Mouse (Mus musculus): Measurements from ENCODE around the gene Kazn. TPM values are rescaled to one million over a fixed set of nuclear protein-coding genes. Genes with fewer than 3 reads are reported as not detected.
A peak's percentile ranks its signal among the peaks of the same experiment; 100 is the strongest.

Gene Kazn
- polyA plus RNA-seq, 1 experiment from 2014 or later, result 14.0 TPM

DNA sequence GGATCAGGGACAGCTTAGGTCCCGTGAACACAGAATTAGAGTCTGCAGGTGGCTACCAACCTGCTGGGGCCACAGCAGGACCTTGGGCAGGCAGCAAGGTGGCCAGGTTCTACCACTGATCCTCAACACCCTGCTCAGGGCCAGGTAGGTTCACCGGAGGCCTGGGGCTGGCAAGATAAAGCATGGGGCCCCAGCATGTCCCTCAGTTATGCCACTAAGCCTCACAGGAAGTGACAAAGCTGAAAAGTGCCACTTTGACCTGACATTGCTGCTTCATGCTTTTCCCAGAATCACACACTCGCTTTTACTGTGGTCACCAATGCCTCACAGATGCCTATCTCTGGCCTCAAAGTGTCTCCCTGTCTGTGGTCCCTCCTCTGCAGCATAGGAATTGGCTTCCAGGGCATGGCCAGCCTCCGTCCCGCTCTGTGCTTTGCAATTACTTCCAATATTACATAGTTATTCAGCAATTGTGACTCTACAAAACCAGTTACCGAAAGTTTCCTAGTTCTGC is 111.9 kb downstream of the Kazn start:
- Histone ChIP-seq H3K9me3 (no peaks in the 10 kb centered on the region), H3K27ac (no peak overlapping the region), H3K27me3 (replicated peaks) (no peaks in the 10 kb centered on the region), H3K4me2 (replicated peaks) (no peak overlapping the region), H3K4me3 (replicated peaks) (no peak overlapping the region), H3K36me3 (no peaks in the 10 kb centered on the region), H3K9ac (no peak overlapping the region), H3K4me1 (replicated peaks) (no peaks in the 10 kb centered on the region)
- no peak for ATAC-seq
- 83% methylated on average over 6 of the region's 6 CpGs for WGBS

DNA sequence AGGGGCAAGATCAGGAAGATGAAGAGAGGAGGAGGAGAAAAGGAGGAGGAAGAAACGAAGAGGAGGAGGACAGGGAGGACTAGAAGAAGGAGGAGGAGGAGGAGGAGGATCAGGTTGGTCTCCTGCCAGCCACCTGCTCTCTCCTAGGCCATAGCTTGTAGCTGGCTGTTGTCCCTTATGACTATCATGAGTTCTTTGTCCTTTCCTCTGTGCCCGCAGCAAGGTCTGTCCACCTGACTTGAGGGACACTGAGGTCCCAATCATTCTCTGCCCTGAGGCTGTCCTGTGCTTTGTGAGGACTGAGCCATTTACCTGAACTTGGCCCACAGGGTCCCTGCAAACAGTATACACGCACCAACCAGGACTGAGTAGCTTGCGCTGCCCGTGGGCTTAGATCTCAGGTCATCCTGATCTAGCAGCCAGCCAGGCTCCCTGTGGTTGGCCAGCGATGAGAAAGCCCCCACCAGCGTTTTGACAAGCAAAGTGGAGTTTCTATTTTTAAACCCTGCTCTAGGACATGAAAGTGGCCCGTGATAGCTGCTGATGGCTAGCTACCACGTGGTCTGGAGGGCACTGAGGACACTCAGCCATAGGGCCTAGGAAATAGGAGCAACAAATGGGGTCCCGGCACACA is 112.4 kb downstream of the Kazn start:
- WGBS, result 70% methylated on average over 10 of the region's 10 CpGs
- Histone ChIP-seq H3K4me1 (replicated peaks) (no peaks in the 10 kb centered on the region), H3K27ac (no peak overlapping the region), H3K4me2 (replicated peaks) (no peak overlapping the region), H3K9me3 (no peaks in the 10 kb centered on the region), H3K36me3 (no peaks in the 10 kb centered on the region), H3K27me3 (replicated peaks) (no peaks in the 10 kb centered on the region), H3K9ac (no peak overlapping the region), H3K4me3 (replicated peaks) (no peak overlapping the region)
- ATAC-seq, result no peak

DNA sequence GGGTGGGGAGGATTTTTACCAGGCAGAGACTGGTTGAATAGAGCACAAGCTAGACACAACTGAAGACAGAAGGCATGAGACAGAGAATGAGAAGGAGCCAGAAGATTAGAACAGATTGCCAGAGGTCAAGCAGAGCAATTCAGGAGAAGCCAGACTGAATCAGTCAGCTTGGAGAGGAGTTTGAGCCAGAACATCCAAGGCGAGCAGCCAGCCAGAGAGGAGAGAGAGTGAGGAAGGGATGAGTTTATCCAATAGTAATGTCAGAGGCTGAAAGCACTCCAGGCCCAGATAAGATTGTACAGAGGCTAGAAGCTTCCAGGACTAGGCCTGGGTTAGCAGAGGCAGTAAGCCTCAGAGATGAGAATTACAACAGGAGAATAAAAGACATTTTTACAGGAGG is 118.0 kb downstream of the Kazn start:
- H3K27me3 ChIP-seq (replicated peaks), result no peaks in the 10 kb centered on the region
- H3K4me1 ChIP-seq (replicated peaks), result no peaks in the 10 kb centered on the region
- H3K9ac ChIP-seq, result no peak overlapping the region
- ATAC-seq, result no peak
- H3K27ac ChIP-seq, result no peak overlapping the region
- H3K9me3 ChIP-seq, result no peaks in the 10 kb centered on the region
- H3K4me2 ChIP-seq (replicated peaks), result no peak overlapping the region
- H3K4me3 ChIP-seq (replicated peaks), result no peak overlapping the region
- 30% methylated on average over 1 of the region's 1 CpGs for WGBS
- no peaks in the 10 kb centered on the region for H3K36me3 ChIP-seq

DNA sequence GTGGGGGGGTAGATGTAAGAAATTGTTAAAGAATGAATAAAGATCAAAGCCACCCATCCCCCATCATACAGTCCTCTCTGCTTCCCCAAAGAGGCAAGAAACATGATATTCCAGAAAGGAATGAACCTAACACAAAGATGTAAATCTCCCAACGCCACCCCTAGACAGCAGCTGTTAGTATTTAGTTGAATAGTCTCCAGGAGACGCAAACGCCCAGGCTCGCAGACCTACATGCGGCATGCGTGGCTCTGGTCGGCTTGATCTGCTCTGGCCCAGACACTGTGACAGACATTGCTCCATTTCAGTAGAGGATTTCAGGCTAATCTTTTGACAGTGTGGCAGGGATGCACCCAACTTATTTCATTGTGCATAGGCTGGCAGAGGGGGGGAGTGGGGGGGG is 120.7 kb downstream of the Kazn start:
- Histone ChIP-seq H3K4me2 (replicated peaks) (no peak overlapping the region), H3K27ac (no peak overlapping the region), H3K27me3 (replicated peaks) (no peaks in the 10 kb centered on the region), H3K4me3 (replicated peaks) (no peak overlapping the region), H3K9ac (no peak overlapping the region), H3K4me1 (replicated peaks) (no peaks in the 10 kb centered on the region), H3K36me3 (no peaks in the 10 kb centered on the region), H3K9me3 (no peaks in the 10 kb centered on the region)
- ATAC-seq, result no peak
- WGBS, result 48% methylated on average over 7 of the region's 7 CpGs

DNA sequence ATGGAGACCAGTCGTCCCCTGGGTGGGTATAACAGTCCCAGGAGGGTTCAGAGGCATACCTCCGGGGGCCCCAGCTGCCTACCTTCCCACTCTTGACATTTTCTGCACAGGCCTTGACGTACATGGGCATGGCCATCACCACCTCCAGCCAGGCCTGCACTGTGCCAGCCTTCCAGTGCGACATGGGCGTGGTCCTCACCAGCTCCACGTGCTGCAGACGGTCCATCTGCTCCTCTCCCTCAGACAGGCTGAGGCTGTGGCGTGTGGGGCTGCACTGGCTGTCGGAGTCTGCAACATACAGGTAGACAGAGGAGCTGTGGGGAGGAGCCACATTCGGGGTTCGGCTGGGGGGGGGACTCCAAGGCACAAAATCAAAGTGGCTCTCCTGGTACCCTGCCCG is 121.2 kb downstream of the Kazn start:
- H3K27ac ChIP-seq, result no peak overlapping the region
- H3K4me1 ChIP-seq (replicated peaks), result no peaks in the 10 kb centered on the region
- H3K9me3 ChIP-seq, result no peaks in the 10 kb centered on the region
- no peaks in the 10 kb centered on the region for H3K36me3 ChIP-seq
- no peak overlapping the region for H3K4me3 ChIP-seq (replicated peaks)
- no peak overlapping the region for H3K9ac ChIP-seq
- ATAC-seq, result no peak
- no peak overlapping the region for H3K4me2 ChIP-seq (replicated peaks)
- H3K27me3 ChIP-seq (replicated peaks), result no peaks in the 10 kb centered on the region
- 86% methylated on average over 12 of the region's 12 CpGs for WGBS

DNA sequence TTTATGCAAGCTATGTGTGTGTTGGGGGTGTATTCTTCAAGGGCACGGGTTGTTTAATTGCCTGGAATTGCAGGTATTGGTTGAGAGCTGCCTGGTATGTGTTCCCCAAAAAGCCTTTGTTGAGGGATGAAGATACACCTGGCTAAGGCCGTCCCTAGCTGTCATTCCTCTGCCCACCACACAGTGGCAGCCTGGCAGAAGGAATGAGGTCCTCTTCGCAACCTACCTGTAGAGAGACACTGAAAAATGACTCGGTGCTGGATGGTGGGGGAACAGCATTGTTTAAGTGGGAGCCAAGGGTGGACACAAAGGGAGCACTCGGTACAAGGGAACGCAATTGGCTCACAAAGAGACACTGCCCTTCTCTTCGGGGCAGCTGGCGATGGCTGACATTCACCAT is 125.9 kb downstream of the Kazn start:
- Histone ChIP-seq H3K4me3 (replicated peaks) (no peak overlapping the region), H3K4me1 (replicated peaks) (no peaks in the 10 kb centered on the region), H3K27me3 (replicated peaks) (no peaks in the 10 kb centered on the region), H3K36me3 (no peaks in the 10 kb centered on the region), H3K27ac (no peak overlapping the region), H3K4me2 (replicated peaks) (no peak overlapping the region), H3K9me3 (no peaks in the 10 kb centered on the region), H3K9ac (no peak overlapping the region)
- 35% methylated on average over 8 of the region's 8 CpGs for WGBS
- peak; percentile 71 for ATAC-seq

DNA sequence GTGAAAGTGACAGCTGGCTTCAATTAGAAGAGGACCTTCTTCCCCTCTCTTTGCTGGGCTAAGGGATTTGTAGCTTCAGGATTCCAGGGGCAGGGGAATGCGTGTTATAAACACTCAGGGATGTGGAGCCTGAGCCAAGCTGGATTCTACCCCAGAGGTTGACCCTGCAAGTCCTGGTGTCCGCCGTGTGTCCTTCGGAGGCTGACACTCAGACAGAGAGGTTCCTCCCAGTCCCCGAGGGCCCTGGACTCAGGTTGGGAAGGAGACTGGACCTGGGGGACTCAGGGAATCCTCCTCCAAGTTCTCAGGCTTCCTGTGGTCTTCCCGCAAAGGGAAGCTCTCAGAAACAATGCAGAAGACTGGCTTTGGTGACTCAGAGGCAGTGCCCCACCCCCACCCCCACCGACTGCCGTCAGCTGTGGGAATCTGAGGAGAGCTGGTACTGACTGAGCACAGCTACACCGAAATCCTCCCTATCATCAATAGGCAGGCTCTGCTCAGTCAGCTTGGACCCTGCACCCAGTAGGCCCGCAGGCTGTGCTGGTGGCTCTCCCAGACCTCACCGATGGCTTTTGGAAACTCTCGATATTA is 136.0 kb downstream of the Kazn start:
- Histone ChIP-seq H3K36me3 (no peaks in the 10 kb centered on the region), H3K4me3 (replicated peaks) (no peak overlapping the region), H3K4me1 (replicated peaks) (peaks cover 10% of the 10 kb centered on the region), H3K27me3 (replicated peaks) (no peaks in the 10 kb centered on the region), H3K4me2 (replicated peaks) (no peak overlapping the region), H3K27ac (0 out of 2 replicates have a peak overlapping the region, but pooled peaks have one; percentile 32), H3K9ac (no peak overlapping the region), H3K9me3 (no peaks in the 10 kb centered on the region)
- peak; percentile 19; the same call in 1 of the 2 replicates for ATAC-seq
- WGBS, result 44% methylated on average over 12 of the region's 12 CpGs

DNA sequence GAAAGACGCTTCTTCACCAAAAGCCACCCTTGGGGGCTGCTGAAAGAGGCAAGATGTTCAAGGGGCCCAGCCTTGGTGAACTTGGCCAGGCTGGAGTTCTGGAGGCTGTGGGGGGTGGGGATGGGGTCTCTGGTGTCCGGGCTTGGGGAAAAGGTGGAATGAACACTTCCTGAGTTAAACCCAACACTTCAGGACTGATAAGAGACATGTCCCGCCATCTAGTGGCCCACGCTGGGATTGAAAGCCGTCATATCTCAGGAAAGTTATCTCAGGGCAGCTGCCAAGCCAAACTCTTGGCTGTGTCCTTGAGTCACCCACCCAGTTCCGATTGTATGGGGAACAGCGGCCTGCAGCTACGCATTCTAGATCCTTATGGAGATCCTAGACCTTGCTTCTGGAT is 140.9 kb downstream of the Kazn start:
- peak; percentile 63 for ATAC-seq
- Histone ChIP-seq H3K9ac (no peak overlapping the region), H3K27me3 (replicated peaks) (no peaks in the 10 kb centered on the region), H3K9me3 (no peaks in the 10 kb centered on the region), H3K36me3 (no peaks in the 10 kb centered on the region), H3K27ac (peak overlapping the region; percentile 54), H3K4me2 (replicated peaks) (peak overlapping the region; percentile 48), H3K4me3 (replicated peaks) (no peak overlapping the region), H3K4me1 (replicated peaks) (peaks cover 16% of the 10 kb centered on the region)
- WGBS, result 14% methylated on average over 8 of the region's 8 CpGs

DNA sequence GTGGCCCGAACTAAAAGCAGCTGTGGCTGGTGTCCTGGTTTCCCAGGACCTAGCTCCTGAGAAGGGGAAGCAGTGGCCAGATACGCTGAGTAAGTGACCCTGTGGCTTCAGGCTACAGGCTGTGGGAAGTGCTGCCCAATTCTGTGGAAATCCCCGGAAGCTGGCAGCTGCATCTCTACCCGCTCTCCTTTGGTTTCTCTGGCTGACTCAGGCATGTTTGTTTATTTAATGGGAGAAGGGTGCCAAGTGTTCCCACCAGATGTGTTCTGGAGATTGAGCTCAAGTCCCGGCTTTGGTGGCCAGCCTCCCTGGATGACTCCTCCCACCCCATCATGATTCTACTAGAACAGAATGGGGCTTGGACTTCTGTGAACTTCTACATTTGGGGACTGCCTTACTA is 141.3 kb downstream of the Kazn start:
- Histone ChIP-seq H3K36me3 (no peaks in the 10 kb centered on the region), H3K27ac (peak overlapping the region; percentile 66), H3K27me3 (replicated peaks) (no peaks in the 10 kb centered on the region), H3K4me1 (replicated peaks) (peaks cover 13% of the 10 kb centered on the region), H3K4me2 (replicated peaks) (peak overlapping the region; percentile 48), H3K9ac (no peak overlapping the region), H3K4me3 (replicated peaks) (no peak overlapping the region), H3K9me3 (no peaks in the 10 kb centered on the region)
- WGBS, result 14% methylated on average over 5 of the region's 5 CpGs
- ATAC-seq, result peak; percentile 61

DNA sequence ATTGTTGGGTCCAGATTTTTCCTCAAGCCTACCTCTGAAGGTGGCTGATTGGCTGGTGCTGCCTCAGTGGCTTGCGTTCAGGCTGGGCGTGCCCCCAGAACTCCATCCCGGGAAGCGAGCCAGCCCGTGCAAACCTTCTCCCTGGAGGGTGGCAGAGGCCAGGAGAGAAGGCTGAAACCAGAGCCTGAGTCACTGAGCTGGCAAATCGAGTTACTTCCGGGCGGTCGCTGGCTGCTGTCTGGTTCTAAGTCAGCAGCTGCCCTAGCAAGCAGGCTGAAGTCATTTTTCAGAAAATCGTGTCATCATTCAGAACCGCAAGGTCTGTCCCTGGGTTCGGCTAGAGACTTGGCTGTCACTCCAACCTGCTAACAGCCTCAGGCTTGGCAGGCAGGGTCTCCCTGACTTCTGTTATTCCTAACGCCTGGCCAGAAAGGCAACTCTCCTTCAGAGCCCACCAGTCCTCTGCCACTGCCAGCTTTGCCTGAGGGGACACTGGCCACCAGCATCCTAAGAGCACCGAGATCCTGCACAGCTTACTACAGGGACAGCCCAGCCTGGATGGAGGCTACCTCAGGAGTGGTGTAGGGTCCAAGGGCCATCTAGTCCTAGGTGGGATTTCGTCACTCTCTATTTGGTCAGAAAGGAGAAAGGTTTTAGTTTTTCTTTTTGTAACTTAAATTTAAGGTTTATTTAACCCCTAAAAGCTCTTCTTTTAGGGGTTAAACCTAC is 143.5 kb downstream of the Kazn start:
- no peak for ATAC-seq
- Histone ChIP-seq H3K4me3 (replicated peaks) (no peak overlapping the region), H3K9me3 (no peaks in the 10 kb centered on the region), H3K9ac (no peak overlapping the region), H3K4me1 (replicated peaks) (peaks cover 13% of the 10 kb centered on the region), H3K4me2 (replicated peaks) (no peak overlapping the region), H3K27me3 (replicated peaks) (no peaks in the 10 kb centered on the region), H3K36me3 (no peaks in the 10 kb centered on the region), H3K27ac (no peak overlapping the region)
- WGBS, result 58% methylated on average over 15 of the region's 15 CpGs

DNA sequence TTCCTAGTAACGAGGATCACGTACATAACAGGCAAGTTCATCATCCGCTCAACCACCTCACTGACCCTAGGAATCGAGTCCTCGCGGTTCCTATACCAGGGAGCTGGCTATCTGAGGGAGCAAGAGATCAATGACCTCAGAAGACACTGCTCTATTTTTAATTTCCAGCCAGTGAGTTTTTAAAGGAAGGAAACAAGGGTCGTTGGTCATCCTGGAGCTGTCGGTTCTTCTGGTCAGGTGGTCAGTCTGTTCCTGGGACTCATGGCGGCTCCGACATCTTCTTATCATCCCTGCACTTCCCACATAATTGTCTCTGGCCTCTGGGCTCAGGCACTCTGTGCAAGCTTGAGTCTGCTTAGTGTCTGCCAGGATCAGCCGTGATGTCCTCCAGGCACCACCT is 144.8 kb downstream of the Kazn start:
- 71% methylated on average over 11 of the region's 11 CpGs for WGBS
- Histone ChIP-seq H3K9ac (no peak overlapping the region), H3K4me3 (replicated peaks) (no peak overlapping the region), H3K36me3 (no peaks in the 10 kb centered on the region), H3K4me2 (replicated peaks) (no peak overlapping the region), H3K27me3 (replicated peaks) (no peaks in the 10 kb centered on the region), H3K4me1 (replicated peaks) (peaks cover 13% of the 10 kb centered on the region), H3K27ac (no peak overlapping the region), H3K9me3 (no peaks in the 10 kb centered on the region)
- no peak for ATAC-seq

DNA sequence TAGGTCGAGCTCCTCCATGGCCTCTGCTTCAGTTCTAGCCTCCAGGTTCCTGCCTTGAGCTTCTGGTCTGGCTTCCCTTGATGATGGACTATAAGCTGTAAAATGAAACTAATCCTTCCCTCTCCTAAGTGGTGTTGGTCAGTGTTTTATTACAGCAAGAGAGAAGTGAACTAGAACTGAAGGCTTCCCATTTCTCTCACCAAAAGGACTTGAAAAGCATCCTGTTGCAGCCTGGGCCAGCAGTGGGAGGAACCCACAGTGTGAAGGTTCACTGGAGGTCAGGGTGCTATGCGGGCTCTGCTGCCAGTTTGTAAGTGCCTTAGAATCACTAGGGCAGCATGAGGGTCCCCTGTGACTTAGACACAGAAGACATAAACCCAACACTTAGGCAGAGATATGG is 148.1 kb downstream of the Kazn start:
- Histone ChIP-seq H3K27ac (no peak overlapping the region), H3K9me3 (no peaks in the 10 kb centered on the region), H3K27me3 (replicated peaks) (no peaks in the 10 kb centered on the region), H3K4me3 (replicated peaks) (no peak overlapping the region), H3K4me1 (replicated peaks) (no peaks in the 10 kb centered on the region; the same call in 1 of the 2 replicates), H3K36me3 (no peaks in the 10 kb centered on the region), H3K4me2 (replicated peaks) (no peak overlapping the region), H3K9ac (no peak overlapping the region)
- WGBS, result 60% methylated on average over 2 of the region's 2 CpGs
- no peak for ATAC-seq

Measured in intestine, embryonic 15.5 days (tissue).